Mouse (Mus musculus): ENCODE data around the gene Syn3.

GRCm38 (mm10) chr10:86093109-86094035 lies 405.3 kb downstream of the Syn3 start:
- TF ChIP-seq POLR2A (IDR thresholded peaks at IDR 0.05; ENCODE audit: borderline replicate concordance, insufficient read depth, low read length) (no peak), CTCF (IDR thresholded peaks at IDR 0.05; ENCODE audit: borderline replicate concordance, insufficient read depth, low read depth, low read length) (no peak)
